Mouse (Mus musculus) brain, embryonic 14.5 days (tissue): ENCODE measurements around the gene Aldh6a1.
A peak's percentile ranks its signal among the peaks of the same experiment; 100 is the strongest.

ENCODE experiments used
- CTCF ChIP-seq: fragments of 200-500 bp; IDR thresholded peaks from 2 replicates; pipeline ENCODE4 v1.5.1; 2012; ENCODE audit warnings: inconsistent platforms, mild to moderate bottlenecking, moderate library complexity, borderline replicate concordance; ENCODE audit not compliant: insufficient read depth, insufficient read length; ENCODE audit errors: extremely low read depth
- POLR2A ChIP-seq: fragments of 200-500 bp; IDR thresholded peaks from 2 replicates; pipeline ENCODE4 v1.6.1; 2012; ENCODE audit warnings: mild to moderate bottlenecking, inconsistent platforms, borderline replicate concordance; ENCODE audit not compliant: poor library complexity, insufficient read depth, insufficient read length, severe bottlenecking; ENCODE audit errors: extremely low read depth

GRCm38 (mm10) chr12:84450718-84451646 is at the start of gene Aldh6a1, which contains the start of gene Lin52:
- TF ChIP-seq POLR2A (peak; percentile 86), CTCF (no peak)
